Mouse (Mus musculus) right cerebral cortex, postnatal 36 days (tissue): Measurements from ENCODE around the gene Cycs.

Experiments
- DNase-seq, 2 experiments: peaks; one replicate each; pipeline ENCODE4 v3.0.0; 2022; ENCODE audit warnings: low spot score in 2 of 2, mixed read lengths in 1 of 2

Cycs gene

GRCm38 (mm10) chr6:50545412-50546043 lies 20.8 kb downstream of the Cycs start:
- DNase-seq: peak in 1 of 2 experiments; percentile 26

- DNase-seq: no peak
Measured at GRCm38 (mm10) chr6:50542535-50542934, 23.8 kb downstream of the Cycs start.

GRCm38 (mm10) chr6:50539641-50540040 lies 26.7 kb downstream of the Cycs start:
- no peak for DNase-seq

GRCm38 (mm10) chr6:50536461-50536892 lies 29.9 kb downstream of the Cycs start:
- DNase-seq: peak; percentile 25 to 34

- DNase-seq: no peak
Measured at GRCm38 (mm10) chr6:50535346-50535745, 31.0 kb downstream of the Cycs start.

- DNase-seq: no peak
Measured at GRCm38 (mm10) chr6:50531920-50532319, 34.4 kb downstream of the Cycs start.

GRCm38 (mm10) chr6:50531003-50531402 lies 35.3 kb downstream of the Cycs start:
- no peak for DNase-seq

- DNase-seq: no peak
Measured at GRCm38 (mm10) chr6:50529194-50529593, 37.1 kb downstream of the Cycs start.

- no peak for DNase-seq
Measured at GRCm38 (mm10) chr6:50527416-50527815, 38.9 kb downstream of the Cycs start.

- DNase-seq: peak in 1 of 2 experiments; percentile 59
Measured at GRCm38 (mm10) chr6:50526597-50527024, 39.7 kb downstream of the Cycs start.

GRCm38 (mm10) chr6:50525846-50526245 lies 40.5 kb downstream of the Cycs start:
- no peak for DNase-seq

GRCm38 (mm10) chr6:50524261-50524896 lies 42.0 kb downstream of the Cycs start:
- DNase-seq: no peak

GRCm38 (mm10) chr6:50522772-50523171 lies 43.6 kb downstream of the Cycs start:
- no peak for DNase-seq

GRCm38 (mm10) chr6:50521532-50522135 lies 44.7 kb downstream of the Cycs start:
- no peak for DNase-seq

GRCm38 (mm10) chr6:50520139-50520538 lies 46.2 kb downstream of the Cycs start:
- DNase-seq: no peak

- no peak for DNase-seq
Measured at GRCm38 (mm10) chr6:50518371-50518770, 48.0 kb downstream of the Cycs start.
